In the genomic region with DNA sequence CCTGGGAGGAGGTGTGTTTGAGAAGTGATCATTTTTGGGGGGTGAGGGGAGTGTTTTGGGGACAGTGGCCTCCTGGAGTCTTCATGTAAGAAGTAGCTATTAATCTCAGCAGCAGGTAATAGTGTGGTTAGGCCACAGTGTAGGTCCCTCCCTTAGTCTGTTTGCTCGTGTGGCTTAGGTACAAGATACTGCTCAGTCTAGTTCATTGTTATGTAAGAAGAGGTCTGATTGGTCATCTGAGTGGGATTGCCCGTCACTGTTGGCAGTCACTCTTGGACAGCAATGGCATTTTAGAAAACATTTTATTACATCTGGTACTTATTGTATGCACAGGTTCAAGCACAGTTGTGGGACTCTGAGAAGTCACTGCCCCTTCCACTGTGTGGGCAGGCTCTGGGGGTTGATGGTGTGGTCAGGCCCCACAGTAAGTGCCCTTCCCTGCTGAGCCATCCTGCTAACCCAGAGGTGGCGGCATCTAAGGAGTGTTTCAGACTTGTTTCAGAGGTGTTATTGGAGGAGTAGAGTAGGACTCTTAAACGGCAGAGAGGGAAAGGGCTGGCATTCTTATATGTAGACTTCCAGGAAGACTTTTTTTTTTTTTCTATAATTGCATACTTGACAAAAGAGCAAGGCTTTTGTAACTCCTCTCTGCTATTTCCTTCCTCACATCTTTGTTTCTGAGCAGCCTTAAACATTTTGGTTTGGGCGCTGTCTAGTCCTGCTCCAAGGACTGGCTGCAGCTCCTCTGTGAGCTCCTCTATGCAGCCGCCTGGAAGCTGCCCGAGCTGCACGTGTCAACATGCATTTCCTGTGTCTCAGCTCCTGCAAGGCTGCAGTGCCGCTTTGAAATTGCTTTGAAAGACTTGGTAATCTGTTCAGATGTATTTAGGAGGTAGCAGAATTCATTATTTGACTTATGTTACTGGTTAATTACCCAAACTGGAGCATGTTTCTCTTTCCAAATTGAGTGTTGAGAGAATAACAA, we compare ENCODE assay signal across 9 mouse cellular contexts. TPM values are rescaled to one million over a fixed set of nuclear protein-coding genes. Genes with fewer than 3 reads are reported as not detected.
A peak's percentile ranks its signal among the peaks of the same experiment; 100 is the strongest.
DNase-seq lines count a peak whose midpoint lies in the region; ATAC-seq lines count a peak whose summit lies in the region.
"Had no signal": no experiment of that assay in that cellular context is flagged by ENCODE, and none has a peak within 500 bp of the region (broad histone marks: within the 10 kb centered on the region; RNA-seq: fewer than 3 reads in every experiment).

No protein-coding gene starts in this region.

- peak; percentile 17 to 18 for DNase-seq in cerebellum, postnatal 10 days
- DNase-seq in cerebellum, adult 8-10 months: no peak
- peak; percentile 5 to 20 for DNase-seq in left cerebral cortex, postnatal 14 days (ENCODE audit: low spot score in 2 of 2)
- DNase-seq in left cerebral cortex, postnatal 25 days (ENCODE audit: low spot score in 2 of 2): no peak
- DNase-seq in retina, embryonic 14.5 days (ENCODE audit: low spot score): peak; percentile 35
- no peak for DNase-seq in layer of hippocampus, adult 18-20 months (ENCODE audit: low spot score in 2 of 2)

- H3K4me3 ChIP-seq in embryonic facial prominence, embryonic 13.5 days: no peak overlapping the region
- H3K4me3 ChIP-seq: erythroblast, embryonic 14.5 days had no signal

- no peak overlapping the region for H3K27ac ChIP-seq in embryonic facial prominence, embryonic 13.5 days

- no peaks in the 10 kb centered on the region for H3K36me3 ChIP-seq in embryonic facial prominence, embryonic 13.5 days

- peaks cover 23% of the 10 kb centered on the region for H3K4me1 ChIP-seq in embryonic facial prominence, embryonic 13.5 days

- no peak for ATAC-seq in embryonic facial prominence, embryonic 13.5 days (ENCODE audit: insufficient number of reproducible peaks, insufficient read depth, low FRiP score, low TSS enrichment, low read depth)
- no peak for ATAC-seq in monocyte, adult 5-6 weeks (replicated peaks; ENCODE audit: insufficient number of reproducible peaks, low FRiP score, low TSS enrichment, poor library complexity, severe bottlenecking)

- peak overlapping the region; percentile 20; the same call in 1 of the 2 replicates for H3K4me2 ChIP-seq in embryonic facial prominence, embryonic 13.5 days

- intact Hi-C loops in left cerebral cortex, postnatal 14 days (cut with DNase I): loop anchor here (10.0 kb wide), 1 partner anchor 48 kb away; no protein-coding TSS in a partner anchor
- intact Hi-C loops in left cerebral cortex, postnatal 25 days (cut with DNase I): no loop called here

- H3K27me3 ChIP-seq in embryonic facial prominence, embryonic 13.5 days: no peaks in the 10 kb centered on the region

- no peak overlapping the region for H3K9ac ChIP-seq in embryonic facial prominence, embryonic 13.5 days

- no peaks in the 10 kb centered on the region for H3K9me3 ChIP-seq in embryonic facial prominence, embryonic 13.5 days

- 17% methylated on average over 9 of the region's 9 CpGs for WGBS in embryonic facial prominence, embryonic 13.5 days

RNA-seq across cellular contexts. Expression of a gene that starts 54.6 kb away (rescaled TPM):
- 10 to 100 TPM; 12.1 to 13.5 TPM for total RNA-seq in left cerebral cortex, postnatal 14 days (2021)
- 10 to 100 TPM in 1 of 2 experiments, 1 to 10 TPM in 1; 9.0 to 14.9 TPM for total RNA-seq in left cerebral cortex, postnatal 25 days (2021)
- 5.7 and 7.3 TPM in 2 replicates for polyA plus RNA-seq in embryonic facial prominence, embryonic 13.5 days (2015; fragmentation: Nextera tagmentation; extraction: Ambion mirVana)
- total RNA-seq in layer of hippocampus, adult 18-20 months (2021): 10 to 100 TPM; 22.5 to 24.5 TPM
- 7.4 to 10.3 TPM (median 8.6 TPM) in 3 replicates for total RNA-seq in monocyte, adult 5-6 weeks (2017)

Comparison
In these comparisons a context has a peak if more than half of its experiments do, and no peak if none do; other contexts are left out.
1. DNase-seq: peak in cerebellum, postnatal 10 days (2 of 2), left cerebral cortex, postnatal 14 days (2 of 2) and retina, embryonic 14.5 days (single experiment); none in cerebellum, adult 8-10 months (single experiment), left cerebral cortex, postnatal 25 days (0 of 2) and layer of hippocampus, adult 18-20 months (0 of 2).